Mouse (Mus musculus) limb, embryonic 14.5 days (tissue): ENCODE data around the gene Scfd2. TPM values are rescaled to one million over a fixed set of nuclear protein-coding genes. Genes with fewer than 3 reads are reported as not detected.

Experiments
- ATAC-seq: fragments of 200-750 bp; cut with Nextera tagmentation; 2 replicates; pipeline ENCODE4 v1.8.0; 2017; ENCODE audit warnings: low read depth, moderate number of reproducible peaks, moderate TSS enrichment; ENCODE audit not compliant: low FRiP score
- DNase-seq: peaks from one replicate; pipeline ENCODE4 v3.0.0-alpha.2; 2015; ENCODE audit warnings: low spot score
- H3K27ac ChIP-seq: fragments of 300-500 bp; sonication (generic); replicated peaks from 2 replicates; pipeline ENCODE4 v1.5.1; 2014; ENCODE audit warnings: low read depth, mild to moderate bottlenecking, low read length, moderate library complexity, mixed read lengths
- H3K27me3 ChIP-seq: fragments of 300-500 bp; sonication (generic); 2 replicates; pipeline ENCODE4 v1.6.1; 2014; ENCODE audit warnings: low read length, mixed read lengths; ENCODE audit not compliant: control insufficient read depth, insufficient read depth
- H3K36me3 ChIP-seq: fragments of 300-500 bp; sonication (generic); 2 replicates; pipeline ENCODE4 v1.6.1; 2014; ENCODE audit warnings: mild to moderate bottlenecking, low read length, moderate library complexity, mixed read lengths; ENCODE audit not compliant: control insufficient read depth, insufficient read depth
- H3K4me1 ChIP-seq: fragments of 300-500 bp; sonication (generic); 2 replicates; pipeline ENCODE4 v1.6.1; 2014; ENCODE audit warnings: antibody characterized with exemption, low read length, mixed read lengths; ENCODE audit not compliant: control insufficient read depth, insufficient read depth
- H3K4me2 ChIP-seq: fragments of 300-500 bp; sonication (generic); replicated peaks from 2 replicates; pipeline ENCODE4 v1.6.1; 2014; ENCODE audit warnings: low read depth, mild to moderate bottlenecking, low read length, moderate library complexity; ENCODE audit not compliant: severe bottlenecking
- H3K4me3 ChIP-seq: fragments of 300-500 bp; sonication (generic); replicated peaks from 2 replicates; pipeline ENCODE4 v1.5.1; 2014; ENCODE audit warnings: low read length
- H3K9ac ChIP-seq: fragments of 300-500 bp; sonication (generic); 2 replicates; pipeline ENCODE4 v1.6.1; 2014; ENCODE audit warnings: mild to moderate bottlenecking, low read depth, low read length, moderate library complexity; ENCODE audit not compliant: severe bottlenecking
- H3K9me3 ChIP-seq: fragments of 300-500 bp; sonication (generic); 2 replicates; pipeline ENCODE4 v1.6.1; 2016; ENCODE audit warnings: low read length; ENCODE audit not compliant: control insufficient read depth
- POLR2A ChIP-seq: fragments of 200-500 bp; IDR thresholded peaks from 2 replicates; pipeline ENCODE4 v1.8.0; 2012; ENCODE audit warnings: inconsistent platforms, mild to moderate bottlenecking, moderate library complexity, borderline replicate concordance; ENCODE audit not compliant: insufficient read depth, insufficient read length; ENCODE audit errors: extremely low read depth
- WGBS: fragments of 180-500 bp; shearing (Covaris S2); extraction: QIAGEN DNeasy Blood & Tissue Kit; methylation state at CpG from one replicate; pipeline ENCODE4 v1.1.7; 2014; 5-methylcytosine and 5-hydroxymethylcytosine counted together
- polyA plus RNA-seq, 2 experiments: library from polyadenylated mRNA; depleted of rRNA in 1 of 2; stranded (reverse) in 1 of 2; unstranded in 1 of 2; fragments of >200 nt; fragmentation: Nextera tagmentation in 1 of 2; extraction: Ambion mirVana in 1 of 2; gene quantifications; 2 replicates each; pipeline versions ENCODE4 v1.2.1 to v1.2.3; 2012 to 2014

Scfd2 gene
- polyA plus RNA-seq, 2 experiments = 9.6 to 16.2 TPM

- Histone ChIP-seq H3K27me3 (no peaks in the 10 kb centered on the region), H3K9me3 (no peaks in the 10 kb centered on the region), H3K4me1 (peaks cover 11% of the 10 kb centered on the region), H3K27ac (no peak overlapping the region), H3K36me3 (no peaks in the 10 kb centered on the region), H3K4me3 (no peak overlapping the region), H3K9ac (no peak overlapping the region), H3K4me2 (no peak overlapping the region)
- TF ChIP-seq POLR2A = no peak
- DNase-seq (no peak), ATAC-seq (no peak)
- WGBS = 72% methylated on average over 2 of the region's 2 CpGs
Measured at GRCm38 (mm10) chr5:74319551-74319950, 212.0 kb downstream of the Scfd2 start.

- 86% methylated on average over 3 of the region's 3 CpGs for WGBS
Measured at GRCm38 (mm10) chr5:74317174-74317573, 214.4 kb downstream of the Scfd2 start.

DNA sequence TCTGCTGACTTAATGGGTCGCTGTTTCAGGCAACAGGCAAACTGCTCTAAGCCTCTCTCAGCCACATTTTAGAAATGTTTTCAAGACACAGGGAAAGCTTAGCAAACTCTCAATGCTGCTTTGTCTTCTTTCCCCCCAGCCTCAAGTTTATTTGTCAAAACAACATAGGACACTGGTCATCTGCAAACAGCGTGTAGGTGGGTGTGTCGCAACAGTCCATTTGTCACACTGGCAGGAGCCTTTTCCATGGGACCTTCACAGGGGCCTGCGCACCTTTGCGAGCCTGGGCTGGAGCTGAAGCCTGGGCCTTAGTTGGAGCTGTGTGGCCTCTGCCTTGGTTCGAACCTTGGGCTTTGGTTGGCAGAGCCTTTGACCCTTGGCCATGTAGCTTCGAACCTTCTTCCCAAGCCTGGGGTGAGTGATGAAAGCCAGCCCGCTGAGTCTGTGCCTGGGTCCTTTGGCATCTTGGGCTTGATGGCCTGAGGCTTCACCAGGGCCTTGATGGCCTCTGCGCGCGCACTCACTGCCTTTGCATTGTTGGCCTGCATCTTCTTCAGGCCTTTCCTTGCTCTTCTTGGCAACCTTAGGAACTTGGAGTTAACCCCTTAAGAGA lies 215.1 kb downstream of the Scfd2 start:
- Histone ChIP-seq H3K4me3 (no peak overlapping the region), H3K4me2 (no peak overlapping the region), H3K9me3 (no peaks in the 10 kb centered on the region), H3K9ac (no peak overlapping the region), H3K4me1 (peaks cover 15% of the 10 kb centered on the region), H3K27ac (peak overlapping the region; percentile 19; the same call in 1 of the 2 replicates), H3K27me3 (no peaks in the 10 kb centered on the region), H3K36me3 (no peaks in the 10 kb centered on the region)
- 64% methylated on average over 8 of the region's 11 CpGs for WGBS
- DNase-seq (no peak), ATAC-seq (no peak)
- no peak for TF ChIP-seq POLR2A

More at GRCm38 (mm10) chr5:74317174-74317573, 214.4 kb downstream of the Scfd2 start:
- peaks cover 11% of the 10 kb centered on the region for H3K4me1 ChIP-seq
- no peak overlapping the region for H3K4me2 ChIP-seq
- H3K4me3 ChIP-seq = no peak overlapping the region
- no peaks in the 10 kb centered on the region for H3K36me3 ChIP-seq
- no peaks in the 10 kb centered on the region for H3K27me3 ChIP-seq
- no peak for DNase-seq
- TF ChIP-seq POLR2A = no peak
- no peaks in the 10 kb centered on the region for H3K9me3 ChIP-seq
- H3K27ac ChIP-seq = no peak overlapping the region
- H3K9ac ChIP-seq = no peak overlapping the region
- ATAC-seq = no peak

DNA sequence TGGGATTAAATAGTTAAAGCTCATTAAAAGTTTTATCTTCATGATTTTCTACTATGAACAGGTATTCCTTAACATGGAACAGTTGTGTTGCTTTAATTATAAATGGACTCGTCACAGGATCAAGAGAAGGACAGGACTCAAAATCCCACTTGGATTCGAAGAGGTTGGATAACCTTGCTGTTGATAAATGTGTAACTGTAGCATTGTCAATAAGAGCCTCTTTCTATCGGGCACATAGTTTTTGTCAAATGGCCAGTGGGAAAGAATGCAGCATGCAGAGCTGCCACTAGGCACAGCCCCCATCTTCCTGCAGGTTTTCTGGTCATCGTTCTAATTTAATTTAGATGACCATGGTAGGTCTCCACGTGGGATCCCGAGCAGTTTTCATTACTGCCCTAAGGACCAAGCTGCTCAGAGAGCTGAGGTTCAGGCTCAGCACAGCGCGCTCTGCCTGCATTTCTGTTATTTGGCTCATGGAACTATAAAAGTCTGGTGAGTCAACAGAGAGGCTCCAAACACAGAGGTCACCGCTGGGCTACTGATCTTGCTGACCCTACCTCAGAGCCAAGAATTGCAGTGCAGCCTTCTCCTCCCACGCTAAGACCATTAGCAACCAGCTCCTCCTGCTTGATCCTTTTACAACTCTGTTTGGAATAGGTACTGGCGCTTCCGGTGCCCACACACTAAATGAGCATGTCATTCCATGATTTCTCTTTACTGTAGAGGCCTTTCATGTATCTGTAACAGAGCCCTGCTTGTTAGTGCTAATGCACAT lies 215.9 kb downstream of the Scfd2 start:
- Histone ChIP-seq H3K36me3 (no peaks in the 10 kb centered on the region), H3K4me3 (no peak overlapping the region), H3K4me1 (peaks cover 15% of the 10 kb centered on the region), H3K27me3 (no peaks in the 10 kb centered on the region), H3K9ac (no peak overlapping the region), H3K9me3 (no peaks in the 10 kb centered on the region), H3K27ac (peak overlapping the region; percentile 19; the same call in 1 of the 2 replicates), H3K4me2 (no peak overlapping the region)
- ATAC-seq (no peak), DNase-seq (no peak)
- TF ChIP-seq POLR2A = no peak
- 30% methylated on average over 12 of the region's 12 CpGs for WGBS

DNA sequence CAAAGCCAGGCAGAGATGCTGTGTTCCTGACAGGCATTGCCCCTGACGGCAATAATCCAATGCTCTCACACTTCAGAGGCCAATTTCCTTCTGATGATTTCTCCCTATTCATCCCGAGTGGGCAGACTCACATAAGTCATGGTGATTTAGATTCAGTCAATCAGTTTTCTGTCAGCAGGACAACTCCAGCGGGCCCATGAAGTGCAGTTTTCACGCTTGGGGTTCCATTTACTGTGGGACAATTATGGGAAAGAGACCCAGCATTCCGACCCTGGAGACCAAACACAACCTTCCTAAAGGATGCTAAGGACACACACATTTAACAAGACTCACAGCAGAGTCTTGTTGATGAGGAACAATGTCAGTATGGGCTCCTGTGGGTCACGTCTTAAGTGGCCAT lies 217.1 kb downstream of the Scfd2 start:
- DNase-seq = no peak
- H3K4me1 ChIP-seq = peaks cover 15% of the 10 kb centered on the region
- no peak for TF ChIP-seq POLR2A
- no peaks in the 10 kb centered on the region for H3K36me3 ChIP-seq
- H3K4me3 ChIP-seq = no peak overlapping the region
- WGBS = 61% methylated on average over 6 of the region's 6 CpGs
- H3K27me3 ChIP-seq = no peaks in the 10 kb centered on the region
- H3K27ac ChIP-seq = no peak overlapping the region
- no peak overlapping the region for H3K9ac ChIP-seq
- no peaks in the 10 kb centered on the region for H3K9me3 ChIP-seq
- no peak overlapping the region for H3K4me2 ChIP-seq
- no peak for ATAC-seq
